In the genomic region with DNA sequence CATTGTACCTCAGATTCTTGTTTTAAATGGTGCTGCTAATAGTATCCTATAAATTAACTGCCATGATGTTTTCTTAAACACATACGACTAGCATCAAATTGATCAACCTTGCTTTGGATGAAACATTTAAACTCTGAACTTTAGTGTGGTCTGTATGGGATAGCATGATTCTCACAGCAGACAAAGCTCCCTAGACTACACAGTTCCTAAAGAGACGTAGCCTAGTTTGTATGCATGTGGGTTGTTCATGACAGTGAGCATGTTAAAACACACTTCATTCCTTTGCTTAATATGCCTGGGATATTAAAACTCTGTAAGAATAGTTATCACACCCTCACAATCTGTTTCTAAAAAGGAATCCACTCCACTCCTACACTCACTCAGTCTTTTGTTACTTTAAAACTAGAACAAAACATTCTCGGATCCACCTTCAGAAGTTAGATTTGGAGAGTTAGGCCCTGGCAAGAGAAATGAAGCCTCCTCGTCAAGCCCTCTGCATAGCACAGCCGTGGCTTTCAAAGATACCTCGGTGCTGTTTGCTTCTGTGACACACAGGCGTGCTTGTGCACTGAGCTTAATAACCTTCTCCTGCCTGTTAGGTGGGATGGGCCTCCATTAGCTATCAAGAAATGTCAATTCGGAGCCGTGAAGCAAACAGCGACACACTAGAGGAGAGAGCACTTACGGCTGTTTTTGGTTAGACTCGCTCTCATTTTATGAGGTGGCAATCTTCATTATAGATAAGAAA, we compare ENCODE assay signal across 15 mouse cellular contexts. TPM values are rescaled to one million over a fixed set of nuclear protein-coding genes. Genes with fewer than 3 reads are reported as not detected.
DNase-seq lines count a peak whose midpoint lies in the region; ATAC-seq and TF ChIP-seq lines count a peak whose summit lies in the region.
"Had no signal": no experiment of that assay in that cellular context is flagged by ENCODE, and none has a peak within 500 bp of the region (broad histone marks: within the 10 kb centered on the region; RNA-seq: fewer than 3 reads in every experiment).

No protein-coding gene starts in this region.

- TF ChIP-seq CTCF in brain, embryonic 14.5 days (IDR thresholded peaks at IDR 0.05; ENCODE audit: borderline replicate concordance, extremely low read depth, insufficient read depth, insufficient read length) = no peak
- no peak for TF ChIP-seq CTCF in lung, adult 2 months (IDR thresholded peaks at IDR 0.05; ENCODE audit: insufficient read depth, low read length)

- no peaks in the 10 kb centered on the region for H3K27me3 ChIP-seq in forebrain, embryonic 11.5 days (ENCODE audit: control insufficient read depth, insufficient read depth, low read length)
- no peaks in the 10 kb centered on the region for H3K27me3 ChIP-seq in hindbrain, embryonic 13.5 days
- no peaks in the 10 kb centered on the region for H3K27me3 ChIP-seq in midbrain, embryonic 14.5 days (ENCODE audit: control insufficient read depth, insufficient read depth, low read length)
- H3K27me3 ChIP-seq: heart, embryonic 12.5 days; kidney, embryonic 15.5 days; limb, embryonic 13.5 days had no signal

- H3K27ac ChIP-seq in forebrain, embryonic 11.5 days (ENCODE audit: low read depth, low read length) = peak overlapping the region; percentile 19; the same call in 1 of the 2 replicates
- H3K27ac ChIP-seq in hindbrain, embryonic 13.5 days = peak overlapping the region; percentile 73
- peak overlapping the region; percentile 71 for H3K27ac ChIP-seq in midbrain, embryonic 14.5 days (replicated peaks; ENCODE audit: low read depth, low read length)
- H3K27ac ChIP-seq: kidney, embryonic 15.5 days; limb, embryonic 13.5 days had no signal

- ATAC-seq in forebrain, embryonic 11.5 days (replicated peaks; ENCODE audit: low FRiP score) = no peak
- ATAC-seq in hindbrain, embryonic 13.5 days (ENCODE audit: low FRiP score) = 0 out of 2 replicates have a peak, but pooled peaks have one; percentile 41
- peak; percentile 27; the same call in 1 of the 2 replicates for ATAC-seq in midbrain, embryonic 14.5 days (ENCODE audit: low FRiP score, low TSS enrichment)
- ATAC-seq: activated CD4-positive, CD25-positive, alpha-beta regulatory T cell, adult 4 months had no signal

- no peak overlapping the region for H3K4me3 ChIP-seq in forebrain, embryonic 11.5 days (ENCODE audit: low read depth, low read length)
- H3K4me3 ChIP-seq in hindbrain, embryonic 13.5 days = no peak overlapping the region
- H3K4me3 ChIP-seq in midbrain, embryonic 14.5 days (replicated peaks; ENCODE audit: low read depth, low read length) = no peak overlapping the region
- no peak overlapping the region for H3K4me3 ChIP-seq in lung, adult 2 months (replicated peaks; ENCODE audit: extremely low read depth, low read depth, low read length)
- H3K4me3 ChIP-seq: heart, embryonic 12.5 days; kidney, embryonic 15.5 days; limb, embryonic 13.5 days had no signal

- H3K9me3 ChIP-seq in forebrain, embryonic 11.5 days (ENCODE audit: control insufficient read depth, low read length) = no peaks in the 10 kb centered on the region
- H3K9me3 ChIP-seq in hindbrain, embryonic 13.5 days = no peaks in the 10 kb centered on the region
- H3K9me3 ChIP-seq in midbrain, embryonic 14.5 days (ENCODE audit: control insufficient read depth, low read length) = no peaks in the 10 kb centered on the region
- H3K9me3 ChIP-seq: heart, embryonic 12.5 days; kidney, embryonic 15.5 days; limb, embryonic 13.5 days had no signal

- peak; percentile 57 for DNase-seq in brain, embryonic 14.5 days (ENCODE audit: low read depth)
- no peak for DNase-seq in forebrain, embryonic 11.5 days (ENCODE audit: low spot score)
- peak; percentile 41 for DNase-seq in midbrain, embryonic 14.5 days
- no peak for DNase-seq in layer of hippocampus, postnatal 36 days
- no peak for DNase-seq in kidney, postnatal 14 days
- no peak for DNase-seq in lung, adult 2 months
- DNase-seq: cerebellum, adult 9-11 months had no signal

- 57% methylated on average over 12 of the region's 12 CpGs for WGBS in forebrain, embryonic 11.5 days
- WGBS in hindbrain, embryonic 13.5 days = 46% methylated on average over 12 of the region's 12 CpGs
- 42% methylated on average over 12 of the region's 12 CpGs for WGBS in midbrain, embryonic 14.5 days
- whole genome bisulfite sequencing in lung, adult 2 months = 63% methylated on average over 12 of the region's 12 CpGs

- no peak overlapping the region for H3K4me2 ChIP-seq in forebrain, embryonic 11.5 days (ENCODE audit: low read depth, low read length, severe bottlenecking)
- 0 out of 2 replicates have a peak overlapping the region, but pooled peaks have one; percentile 9 for H3K4me2 ChIP-seq in hindbrain, embryonic 13.5 days
- 0 out of 2 replicates have a peak overlapping the region, but pooled peaks have one; percentile 9 for H3K4me2 ChIP-seq in midbrain, embryonic 14.5 days (ENCODE audit: low read length)
- H3K4me2 ChIP-seq: heart, embryonic 12.5 days; kidney, embryonic 15.5 days; limb, embryonic 13.5 days had no signal

- H3K4me1 ChIP-seq in forebrain, embryonic 11.5 days (replicated peaks; ENCODE audit: control insufficient read depth, insufficient read depth, low read length) = peaks cover 14% of the 10 kb centered on the region
- peaks cover 32% of the 10 kb centered on the region for H3K4me1 ChIP-seq in hindbrain, embryonic 13.5 days (replicated peaks)
- H3K4me1 ChIP-seq in midbrain, embryonic 14.5 days (ENCODE audit: control insufficient read depth, insufficient read depth, low read length) = peaks cover 24% of the 10 kb centered on the region
- no peaks in the 10 kb centered on the region for H3K4me1 ChIP-seq in lung, adult 2 months (ENCODE audit: control insufficient read depth, insufficient read depth, low read length)
- H3K4me1 ChIP-seq: heart, embryonic 12.5 days; kidney, embryonic 15.5 days; limb, embryonic 13.5 days had no signal

- no peaks in the 10 kb centered on the region for H3K36me3 ChIP-seq in forebrain, embryonic 11.5 days (ENCODE audit: control insufficient read depth, insufficient read depth, low read length)
- no peaks in the 10 kb centered on the region; the same call in 1 of the 2 replicates for H3K36me3 ChIP-seq in hindbrain, embryonic 13.5 days
- H3K36me3 ChIP-seq in midbrain, embryonic 14.5 days (ENCODE audit: control insufficient read depth, insufficient read depth, low read length) = no peaks in the 10 kb centered on the region
- H3K36me3 ChIP-seq: heart, embryonic 12.5 days; kidney, embryonic 15.5 days; limb, embryonic 13.5 days had no signal

- no peak overlapping the region for H3K9ac ChIP-seq in forebrain, embryonic 11.5 days (ENCODE audit: low read length)
- H3K9ac ChIP-seq in hindbrain, embryonic 13.5 days = no peak overlapping the region
- no peak overlapping the region for H3K9ac ChIP-seq in midbrain, embryonic 14.5 days (replicated peaks; ENCODE audit: low read length)
- H3K9ac ChIP-seq: heart, embryonic 12.5 days; kidney, embryonic 15.5 days; limb, embryonic 13.5 days had no signal

- no peak for TF ChIP-seq POLR2A in brain, embryonic 14.5 days (IDR thresholded peaks at IDR 0.05; ENCODE audit: borderline replicate concordance, extremely low read depth, insufficient read depth, insufficient read length, poor library complexity, severe bottlenecking)
- no peak for TF ChIP-seq POLR2A in lung, adult 2 months (IDR thresholded peaks at IDR 0.05; ENCODE audit: borderline replicate concordance, extremely low read depth, low read depth, low read length)

RNA-seq across cellular contexts. Expression of a gene that starts 41.7 kb away (rescaled TPM):
- polyA plus RNA-seq in brain, embryonic 14.5 days (2012; rRNA removed) = not detected in 2 replicates
- polyA plus RNA-seq in forebrain, embryonic 11.5 days (2014; fragmentation: Nextera tagmentation; extraction: Ambion mirVana) = not detected in 2 replicates
- 0.18 TPM in 1 of 2 replicates, not detected in the other for polyA plus RNA-seq in hindbrain, embryonic 13.5 days (2015; fragmentation: Nextera tagmentation; extraction: Ambion mirVana)
- polyA plus RNA-seq in midbrain, embryonic 14.5 days (2014; fragmentation: Nextera tagmentation; extraction: Ambion mirVana) = not detected in 2 replicates
- total RNA-seq in layer of hippocampus, postnatal 36 days (2021) = not detected
- not detected in 2 replicates for polyA plus RNA-seq in lung, adult 2 months (2012; rRNA removed)
- total RNA-seq: gastrocnemius, adult 8-10 months; layer of hippocampus, postnatal 14 days had no signal
- polyA plus RNA-seq: activated CD4-positive, CD25-positive, alpha-beta regulatory T cell, adult 4 months; heart, embryonic 12.5 days; kidney, embryonic 15.5 days; limb, embryonic 13.5 days; liver, embryonic 16.5 days had no signal

Comparison
In these comparisons a context has a peak if more than half of its experiments do, and no peak if none do; other contexts are left out.
1. DNase-seq: peak in brain, embryonic 14.5 days (single experiment) and midbrain, embryonic 14.5 days (single experiment); none in forebrain, embryonic 11.5 days (single experiment), layer of hippocampus, postnatal 36 days (0 of 2), kidney, postnatal 14 days (single experiment) and lung, adult 2 months (single experiment).
2. H3K27ac ChIP-seq: peak in every context shown above with its lines; median percentile 73 in hindbrain, embryonic 13.5 days; 71 in midbrain, embryonic 14.5 days; 19 in forebrain, embryonic 11.5 days.